Mouse (Mus musculus): ENCODE measurements around the gene Plpp4. TPM values are rescaled to one million over a fixed set of nuclear protein-coding genes. Genes with fewer than 3 reads are reported as not detected.

The Plpp4 gene
- polyA plus RNA-seq, 2 experiments from 2014 or later = not detected

GRCm38 (mm10) chr7:129303356-129303755 lies 46.5 kb downstream of the Plpp4 start:
- no peak for ATAC-seq

GRCm38 (mm10) chr7:129307042-129307825 lies 50.4 kb downstream of the Plpp4 start:
- ATAC-seq = no peak

GRCm38 (mm10) chr7:129308661-129309060 lies 51.8 kb downstream of the Plpp4 start:
- ATAC-seq = no peak

GRCm38 (mm10) chr7:129312521-129312920 lies 55.7 kb downstream of the Plpp4 start:
- ATAC-seq = no peak

GRCm38 (mm10) chr7:129313969-129314368 lies 57.1 kb downstream of the Plpp4 start:
- ATAC-seq = no peak

GRCm38 (mm10) chr7:129340096-129340495 lies 83.3 kb downstream of the Plpp4 start:
- ATAC-seq = no peak

GRCm38 (mm10) chr7:129355561-129355960 lies 98.7 kb downstream of the Plpp4 start:
- no peak for ATAC-seq

GRCm38 (mm10) chr7:129375306-129375705 lies 118.5 kb downstream of the Plpp4 start:
- ATAC-seq = no peak

GRCm38 (mm10) chr7:129385149-129385548 lies 128.3 kb downstream of the Plpp4 start:
- ATAC-seq = no peak

- ATAC-seq = no peak
Observed at GRCm38 (mm10) chr7:129392835-129393489, 136.1 kb downstream of the Plpp4 start.

GRCm38 (mm10) chr7:129396561-129396960 lies 139.7 kb downstream of the Plpp4 start:
- ATAC-seq = no peak

GRCm38 (mm10) chr7:129399071-129399470 lies 142.2 kb downstream of the Plpp4 start:
- no peak for ATAC-seq

GRCm38 (mm10) chr7:129402695-129403364 lies 146.0 kb downstream of the Plpp4 start:
- no peak for ATAC-seq

- no peak for ATAC-seq
Observed at GRCm38 (mm10) chr7:129406069-129406468, 149.2 kb downstream of the Plpp4 start.

- ATAC-seq = no peak
Observed at GRCm38 (mm10) chr7:129412695-129413094, 155.9 kb downstream of the Plpp4 start.

- ATAC-seq = no peak
Observed at GRCm38 (mm10) chr7:129415179-129415578, 158.3 kb downstream of the Plpp4 start.

GRCm38 (mm10) chr7:129421181-129421580 lies 164.3 kb downstream of the Plpp4 start:
- no peak for ATAC-seq

- ATAC-seq = no peak
Observed at GRCm38 (mm10) chr7:129425554-129425953, 168.7 kb downstream of the Plpp4 start.

GRCm38 (mm10) chr7:129428794-129429193 lies 172.0 kb downstream of the Plpp4 start:
- ATAC-seq = no peak

- no peak for ATAC-seq
Observed at GRCm38 (mm10) chr7:129429903-129430302, 173.1 kb downstream of the Plpp4 start.
